Mouse (Mus musculus): ENCODE results near the gene Chrdl2. TPM values are rescaled to one million over a fixed set of nuclear protein-coding genes. Genes with fewer than 3 reads are reported as not detected.
"Not testable (repeated sequence)": the region's sequence is repeated elsewhere in the genome, so short reads cannot be mapped to it uniquely, and the experiment has no call there.

Chrdl2 gene
- polyA plus RNA-seq, 1 experiment from 2014 or later: not detected

GRCm38 (mm10) chr7:100043096-100043495 lies 37.1 kb downstream of the Chrdl2 start:
- H3K4me1 ChIP-seq (replicated peaks; ENCODE audit: control insufficient read depth, insufficient read depth, low read length): no peaks in the 10 kb centered on the region
- no peaks in the 10 kb centered on the region for H3K27me3 ChIP-seq (ENCODE audit: control insufficient read depth, insufficient read depth, low read length)
- H3K27ac ChIP-seq (ENCODE audit: low read depth, low read length): no peak overlapping the region
- DNase-seq (ENCODE audit: low spot score) (no peak), ATAC-seq (ENCODE audit: low FRiP score) (no peak)
- H3K9me3 ChIP-seq (ENCODE audit: control insufficient read depth, low read length): no peaks in the 10 kb centered on the region
- H3K4me3 ChIP-seq (ENCODE audit: low read depth, low read length): no peak overlapping the region
- no peak overlapping the region for H3K4me2 ChIP-seq (replicated peaks; ENCODE audit: low read depth, low read length)
- 80% methylated on average over 5 of the region's 5 CpGs for WGBS
- H3K9ac ChIP-seq (ENCODE audit: low read depth, low read length): no peak overlapping the region
- no peaks in the 10 kb centered on the region for H3K36me3 ChIP-seq (ENCODE audit: control insufficient read depth, insufficient read depth, low read length)

GRCm38 (mm10) chr7:100043605-100044031 lies 37.6 kb downstream of the Chrdl2 start:
- no peak for ATAC-seq (ENCODE audit: low FRiP score)
- Histone ChIP-seq H3K4me2 (replicated peaks; ENCODE audit: low read depth, low read length) (no peak overlapping the region), H3K36me3 (ENCODE audit: control insufficient read depth, insufficient read depth, low read length) (no peaks in the 10 kb centered on the region), H3K4me1 (replicated peaks; ENCODE audit: control insufficient read depth, insufficient read depth, low read length) (no peaks in the 10 kb centered on the region), H3K9ac (ENCODE audit: low read depth, low read length) (no peak overlapping the region), H3K27ac (ENCODE audit: low read depth, low read length) (no peak overlapping the region), H3K9me3 (ENCODE audit: control insufficient read depth, low read length) (no peaks in the 10 kb centered on the region), H3K27me3 (ENCODE audit: control insufficient read depth, insufficient read depth, low read length) (no peaks in the 10 kb centered on the region), H3K4me3 (ENCODE audit: low read depth, low read length) (no peak overlapping the region)
- no peak for DNase-seq (ENCODE audit: low spot score)
- WGBS: 44% methylated on average over 4 of the region's 4 CpGs

GRCm38 (mm10) chr7:100046486-100046885 lies 40.5 kb downstream of the Chrdl2 start:
- Histone ChIP-seq H3K27me3 (ENCODE audit: control insufficient read depth, insufficient read depth, low read length) (no peaks in the 10 kb centered on the region), H3K36me3 (ENCODE audit: control insufficient read depth, insufficient read depth, low read length) (no peaks in the 10 kb centered on the region), H3K9me3 (ENCODE audit: control insufficient read depth, low read length) (no peaks in the 10 kb centered on the region), H3K4me2 (replicated peaks; ENCODE audit: low read depth, low read length) (no peak overlapping the region), H3K9ac (ENCODE audit: low read depth, low read length) (no peak overlapping the region), H3K4me3 (ENCODE audit: low read depth, low read length) (no peak overlapping the region), H3K27ac (ENCODE audit: low read depth, low read length) (no peak overlapping the region), H3K4me1 (replicated peaks; ENCODE audit: control insufficient read depth, insufficient read depth, low read length) (no peaks in the 10 kb centered on the region)
- ATAC-seq (ENCODE audit: low FRiP score) (no peak), DNase-seq (ENCODE audit: low spot score) (no peak)
- whole genome bisulfite sequencing: 80% methylated on average over 2 of the region's 2 CpGs

GRCm38 (mm10) chr7:100051904-100052303 lies 45.9 kb downstream of the Chrdl2 start:
- Histone ChIP-seq H3K36me3 (ENCODE audit: control insufficient read depth, insufficient read depth, low read length) (no peaks in the 10 kb centered on the region), H3K27me3 (ENCODE audit: control insufficient read depth, insufficient read depth, low read length) (no peaks in the 10 kb centered on the region), H3K4me1 (replicated peaks; ENCODE audit: control insufficient read depth, insufficient read depth, low read length) (no peaks in the 10 kb centered on the region), H3K9ac (ENCODE audit: low read depth, low read length) (no peak overlapping the region), H3K4me3 (ENCODE audit: low read depth, low read length) (no peak overlapping the region), H3K27ac (ENCODE audit: low read depth, low read length) (no peak overlapping the region), H3K9me3 (ENCODE audit: control insufficient read depth, low read length) (no peaks in the 10 kb centered on the region), H3K4me2 (replicated peaks; ENCODE audit: low read depth, low read length) (no peak overlapping the region)
- WGBS: 78% methylated on average over 4 of the region's 4 CpGs
- ATAC-seq (ENCODE audit: low FRiP score) (no peak), DNase-seq (ENCODE audit: low spot score) (no peak)

DNA sequence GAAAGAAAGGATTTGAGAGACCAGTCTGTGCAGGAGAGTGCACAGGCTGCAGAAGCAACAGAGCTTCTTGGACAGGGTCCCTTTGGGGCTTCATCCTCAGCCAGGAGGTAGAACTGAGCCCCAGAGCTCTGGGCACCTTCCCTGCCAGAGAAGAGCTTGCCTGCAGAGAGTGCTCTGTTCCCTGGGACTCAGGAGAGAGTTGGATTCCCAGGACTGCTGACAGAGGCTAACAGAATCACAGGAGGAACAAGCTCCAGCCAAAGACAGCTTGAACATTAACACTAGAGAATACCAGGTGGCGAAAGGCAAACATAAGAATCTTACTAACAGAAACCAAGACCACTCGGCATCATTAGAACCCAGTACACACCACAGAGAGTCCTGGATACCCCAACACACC lies 47.0 kb downstream of the Chrdl2 start:
- H3K9ac ChIP-seq (ENCODE audit: low read depth, low read length); DNase-seq (ENCODE audit: low spot score); H3K36me3 ChIP-seq (ENCODE audit: control insufficient read depth, insufficient read depth, low read length); H3K27ac ChIP-seq (ENCODE audit: low read depth, low read length); H3K4me3 ChIP-seq (ENCODE audit: low read depth, low read length); H3K27me3 ChIP-seq (ENCODE audit: control insufficient read depth, insufficient read depth, low read length); ATAC-seq (ENCODE audit: low FRiP score); H3K4me1 ChIP-seq (replicated peaks; ENCODE audit: control insufficient read depth, insufficient read depth, low read length); H3K9me3 ChIP-seq (ENCODE audit: control insufficient read depth, low read length); H3K4me2 ChIP-seq (replicated peaks; ENCODE audit: low read depth, low read length): not testable (repeated sequence)
- 86% methylated on average over 2 of the region's 2 CpGs for WGBS

GRCm38 (mm10) chr7:100073959-100074358 lies 68.0 kb downstream of the Chrdl2 start:
- Histone ChIP-seq H3K4me1 (replicated peaks; ENCODE audit: control insufficient read depth, insufficient read depth, low read length) (no peaks in the 10 kb centered on the region), H3K27me3 (ENCODE audit: control insufficient read depth, insufficient read depth, low read length) (no peaks in the 10 kb centered on the region), H3K27ac (ENCODE audit: low read depth, low read length) (no peak overlapping the region), H3K36me3 (ENCODE audit: control insufficient read depth, insufficient read depth, low read length) (no peaks in the 10 kb centered on the region), H3K4me2 (replicated peaks; ENCODE audit: low read depth, low read length) (no peak overlapping the region), H3K9me3 (ENCODE audit: control insufficient read depth, low read length) (no peaks in the 10 kb centered on the region), H3K9ac (ENCODE audit: low read depth, low read length) (no peak overlapping the region), H3K4me3 (ENCODE audit: low read depth, low read length) (no peak overlapping the region)
- no peak for ATAC-seq (ENCODE audit: low FRiP score)
- WGBS: 88% methylated on average over 2 of the region's 2 CpGs
- no peak for DNase-seq (ENCODE audit: low spot score)

- ATAC-seq (ENCODE audit: low FRiP score) (no peak), DNase-seq (ENCODE audit: low spot score) (no peak)
- no peaks in the 10 kb centered on the region for H3K36me3 ChIP-seq (ENCODE audit: control insufficient read depth, insufficient read depth, low read length)
- H3K4me2 ChIP-seq (replicated peaks; ENCODE audit: low read depth, low read length): no peak overlapping the region
- no peak overlapping the region for H3K27ac ChIP-seq (ENCODE audit: low read depth, low read length)
- H3K4me1 ChIP-seq (replicated peaks; ENCODE audit: control insufficient read depth, insufficient read depth, low read length): no peaks in the 10 kb centered on the region
- no peaks in the 10 kb centered on the region for H3K27me3 ChIP-seq (ENCODE audit: control insufficient read depth, insufficient read depth, low read length)
- no peak overlapping the region for H3K4me3 ChIP-seq (ENCODE audit: low read depth, low read length)
- no peaks in the 10 kb centered on the region for H3K9me3 ChIP-seq (ENCODE audit: control insufficient read depth, low read length)
- no peak overlapping the region for H3K9ac ChIP-seq (ENCODE audit: low read depth, low read length)
- 88% methylated on average over 5 of the region's 5 CpGs for WGBS
Observed at GRCm38 (mm10) chr7:100076296-100076695, 70.3 kb downstream of the Chrdl2 start.

GRCm38 (mm10) chr7:100077071-100077470 lies 71.1 kb downstream of the Chrdl2 start:
- no peak overlapping the region for H3K27ac ChIP-seq (ENCODE audit: low read depth, low read length)
- no peak for ATAC-seq (ENCODE audit: low FRiP score)
- WGBS: 88% methylated on average over 4 of the region's 4 CpGs
- no peak overlapping the region for H3K4me3 ChIP-seq (ENCODE audit: low read depth, low read length)
- H3K9ac ChIP-seq (ENCODE audit: low read depth, low read length): no peak overlapping the region
- no peak for DNase-seq (ENCODE audit: low spot score)
- no peak overlapping the region for H3K4me2 ChIP-seq (replicated peaks; ENCODE audit: low read depth, low read length)
- H3K9me3 ChIP-seq (ENCODE audit: control insufficient read depth, low read length): no peaks in the 10 kb centered on the region
- no peaks in the 10 kb centered on the region for H3K27me3 ChIP-seq (ENCODE audit: control insufficient read depth, insufficient read depth, low read length)
- no peaks in the 10 kb centered on the region for H3K4me1 ChIP-seq (replicated peaks; ENCODE audit: control insufficient read depth, insufficient read depth, low read length)
- no peaks in the 10 kb centered on the region for H3K36me3 ChIP-seq (ENCODE audit: control insufficient read depth, insufficient read depth, low read length)

GRCm38 (mm10) chr7:100080087-100080781 lies 74.3 kb downstream of the Chrdl2 start:
- DNase-seq (ENCODE audit: low spot score) (no peak), ATAC-seq (ENCODE audit: low FRiP score) (no peak)
- Histone ChIP-seq H3K27ac (ENCODE audit: low read depth, low read length) (no peak overlapping the region), H3K27me3 (ENCODE audit: control insufficient read depth, insufficient read depth, low read length) (no peaks in the 10 kb centered on the region), H3K4me3 (ENCODE audit: low read depth, low read length) (no peak overlapping the region), H3K4me1 (replicated peaks; ENCODE audit: control insufficient read depth, insufficient read depth, low read length) (no peaks in the 10 kb centered on the region), H3K36me3 (ENCODE audit: control insufficient read depth, insufficient read depth, low read length) (peaks cover 3% of the 10 kb centered on the region; the same call in 1 of the 2 replicates), H3K9me3 (ENCODE audit: control insufficient read depth, low read length) (no peaks in the 10 kb centered on the region), H3K9ac (ENCODE audit: low read depth, low read length) (no peak overlapping the region), H3K4me2 (replicated peaks; ENCODE audit: low read depth, low read length) (no peak overlapping the region)
- WGBS: 86% methylated on average over 12 of the region's 12 CpGs

All from hindbrain, embryonic 11.5 days (tissue).